Mouse (Mus musculus) G1E (cell line): ENCODE data around the gene Efcab6.

Source experiments
- CTCF ChIP-seq: IDR thresholded peaks from 2 replicates; pipeline ENCODE4 v1.5.1; 2012; ENCODE audit warnings: low read depth, low read length, inconsistent platforms, mixed read lengths
- GATA1 ChIP-seq: IDR thresholded peaks from 2 replicates; pipeline ENCODE4 v1.6.1; 2012; ENCODE audit warnings: borderline replicate concordance, low read length, inconsistent platforms, mixed read lengths
- POLR2AphosphoS5 ChIP-seq: IDR thresholded peaks from 2 replicates; pipeline ENCODE4 v1.6.1; 2012; ENCODE audit warnings: low read depth, low read length, inconsistent platforms; ENCODE audit not compliant: insufficient replicate concordance
- TAL1 ChIP-seq: conservative IDR thresholded peaks from 2 replicates; pipeline ENCODE4 v1.6.1; 2012; ENCODE audit warnings: low read depth, low read length, inconsistent platforms, mixed read lengths

DNA sequence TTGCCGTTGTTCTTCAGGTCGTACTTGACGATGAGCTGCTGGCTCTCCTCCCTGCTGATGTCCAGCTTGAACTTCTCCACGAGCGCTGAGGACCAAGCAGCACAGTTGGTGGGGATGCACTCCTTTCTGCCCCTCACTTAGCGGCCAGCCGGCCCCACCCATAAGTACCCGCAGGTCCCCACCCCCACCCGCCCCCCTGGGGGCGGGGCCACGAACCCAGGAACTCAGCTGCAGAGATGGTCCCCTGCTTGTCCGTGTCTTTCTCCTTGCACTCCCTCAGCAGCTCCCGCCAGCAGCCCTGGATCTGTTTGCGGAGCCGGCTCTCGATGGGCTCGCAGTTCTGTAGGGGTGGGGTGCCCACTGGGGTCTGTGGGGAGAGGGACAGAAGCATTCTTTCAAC is 194.2 kb downstream of the Efcab6 start:
- no peak for TF ChIP-seq CTCF
- TF ChIP-seq GATA1 = no peak
- no peak for TF ChIP-seq TAL1
- no peak for TF ChIP-seq POLR2AphosphoS5
